Mouse (Mus musculus): ENCODE results near the gene Layn. TPM values are rescaled to one million over a fixed set of nuclear protein-coding genes. Genes with fewer than 3 reads are reported as not detected.

The Layn gene
- polyA plus RNA-seq (2015; fragmentation: Illumina TruSeq; extraction: RNeasy Lipid Tissue Mini Kit (QIAGEN cat#74804); ENCODE audit: low read depth, low replicate concordance), result 10.4 TPM

DNA sequence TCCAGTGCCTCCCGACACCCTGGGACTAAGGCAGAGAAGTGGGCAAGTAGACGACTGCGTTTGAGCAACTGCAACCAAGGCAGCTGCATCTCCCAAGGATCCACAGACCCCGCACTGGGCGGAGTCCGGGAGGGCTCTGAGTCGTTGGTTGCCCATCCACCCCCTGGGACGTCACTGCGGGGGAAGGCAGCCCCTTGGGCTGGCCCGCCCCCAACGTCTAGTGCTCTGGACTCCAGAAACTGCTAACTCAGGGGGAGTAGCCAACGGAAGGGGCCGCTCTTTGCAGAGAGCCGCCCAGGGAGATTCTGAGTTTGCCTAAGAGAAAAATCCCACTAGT, at the start of gene Layn:
Gene Layn (minus strand): TSS at position 116 of the 337 bp plus-strand sequence.

GRCm38 (mm10) chr9:51101756-51102425, 25.0 kb upstream of the Layn start, which contains the start of gene 4833427G06Rik:
Gene 4833427G06Rik, minus strand, starts transcription at chr9:51102078.

DNA sequence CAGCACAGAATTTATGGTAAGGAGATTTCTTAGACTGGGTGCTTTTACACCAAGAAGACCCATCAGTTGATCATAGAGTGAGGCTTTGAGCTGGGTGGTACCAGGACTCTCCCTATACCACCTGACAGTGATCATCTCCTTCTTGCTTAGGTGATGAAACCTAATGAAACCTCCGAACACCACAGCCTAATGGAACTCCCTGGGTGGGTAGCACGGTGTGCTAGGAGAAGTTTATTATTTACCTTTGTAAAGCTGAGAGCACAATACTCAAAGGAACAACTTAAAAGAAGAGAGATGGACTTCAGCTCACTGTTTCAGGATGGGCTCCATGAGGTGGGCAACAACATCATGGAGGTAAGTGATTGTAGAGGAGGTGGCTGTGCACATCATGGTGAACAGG, 16.3 kb downstream of the Layn start, which contains the start of gene Btg4:
Gene Btg4 (plus strand): TSS at position 301 of the 400 bp plus-strand sequence.

GRCm38 (mm10) chr9:51008841-51009655, 67.8 kb downstream of the Layn start, which contains the start of gene Sik2:
Gene Sik2, minus strand, starts transcription at chr9:51009073.

Other genes with a start within 250 kb of the Layn start
- 12.9 TPM for gene Ppp2r1b, start 231.8 kb downstream of the Layn start, polyA plus RNA-seq (2015; fragmentation: Illumina TruSeq; extraction: RNeasy Lipid Tissue Mini Kit (QIAGEN cat#74804); ENCODE audit: low read depth, low replicate concordance)
- 20.4 TPM for gene Sik2, start 68.0 kb downstream of the Layn start, polyA plus RNA-seq (2015; fragmentation: Illumina TruSeq; extraction: RNeasy Lipid Tissue Mini Kit (QIAGEN cat#74804); ENCODE audit: low read depth, low replicate concordance)
- gene Btg4, start 16.2 kb downstream of the Layn start, polyA plus RNA-seq (2015; fragmentation: Illumina TruSeq; extraction: RNeasy Lipid Tissue Mini Kit (QIAGEN cat#74804); ENCODE audit: low read depth, low replicate concordance), result not detected
- 1.4 TPM for gene 4833427G06Rik, start 25.0 kb upstream of the Layn start, polyA plus RNA-seq (2015; fragmentation: Illumina TruSeq; extraction: RNeasy Lipid Tissue Mini Kit (QIAGEN cat#74804); ENCODE audit: low read depth, low replicate concordance)
- not detected for gene Gm32742, start 88.4 kb upstream of the Layn start, polyA plus RNA-seq (2015; fragmentation: Illumina TruSeq; extraction: RNeasy Lipid Tissue Mini Kit (QIAGEN cat#74804); ENCODE audit: low read depth, low replicate concordance)
- gene Pou2af1, start 136.6 kb upstream of the Layn start, polyA plus RNA-seq (2015; fragmentation: Illumina TruSeq; extraction: RNeasy Lipid Tissue Mini Kit (QIAGEN cat#74804); ENCODE audit: low read depth, low replicate concordance), result not detected
- gene Colca2, start 201.5 kb upstream of the Layn start, polyA plus RNA-seq (2015; fragmentation: Illumina TruSeq; extraction: RNeasy Lipid Tissue Mini Kit (QIAGEN cat#74804); ENCODE audit: low read depth, low replicate concordance), result 2.5 TPM